Mouse (Mus musculus) T-cell, adult 2 months (primary cell): ENCODE measurements around the gene Sidt2.

Experiments
- DNase-seq: peaks from one replicate; pipeline ENCODE4 v3.0.0; 2022; ENCODE audit warnings: low spot score

Gene Sidt2

DNA sequence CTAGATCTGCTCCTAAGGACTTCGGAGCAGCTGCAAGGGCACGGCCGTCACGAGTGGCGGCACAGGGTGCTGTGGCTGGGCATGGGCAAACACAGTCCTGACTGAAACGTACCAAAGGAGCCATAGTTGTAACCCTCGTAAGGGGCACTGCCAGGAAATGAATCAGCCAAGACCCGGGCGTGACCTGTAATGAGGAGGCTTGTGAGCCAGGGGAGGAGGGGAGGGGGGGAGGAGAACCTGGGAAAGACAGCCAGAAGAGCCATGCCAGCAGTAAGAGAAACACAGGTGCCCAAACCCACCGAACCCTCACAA is 8.2 kb downstream of the Sidt2 start:
- DNase-seq: no peak

- DNase-seq: no peak
Observed at GRCm38 (mm10) chr9:45946182-45946871, 8.7 kb downstream of the Sidt2 start.

GRCm38 (mm10) chr9:45945721-45946120 is 9.3 kb downstream of the Sidt2 start:
- peak; percentile 47 for DNase-seq

- peak; percentile 96 for DNase-seq
Observed at GRCm38 (mm10) chr9:45944506-45945400, 10.3 kb downstream of the Sidt2 start.

- DNase-seq: no peak
Observed at GRCm38 (mm10) chr9:45943628-45944505, 11.2 kb downstream of the Sidt2 start.

GRCm38 (mm10) chr9:45942916-45943315 is 12.1 kb downstream of the Sidt2 start:
- no peak for DNase-seq

DNA sequence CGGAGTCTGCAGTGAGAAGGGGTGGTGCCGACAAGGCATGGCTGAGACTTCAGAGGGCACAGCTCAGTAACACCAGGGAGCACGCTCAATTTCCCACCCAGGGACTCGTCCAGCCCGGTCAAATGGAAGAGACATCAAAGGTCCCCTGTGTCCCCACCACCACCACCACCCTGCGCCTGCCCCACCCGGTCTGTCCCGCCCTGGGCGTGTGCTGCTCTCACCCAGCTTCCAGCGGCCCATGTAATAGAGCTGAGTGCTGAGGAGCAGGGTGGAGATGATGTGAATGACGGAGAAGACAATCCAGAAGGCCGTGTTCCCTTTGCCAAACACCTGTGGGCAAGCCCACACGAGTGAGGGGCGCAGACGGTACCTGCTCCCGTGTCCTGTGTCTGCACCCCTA is 12.6 kb downstream of the Sidt2 start:
- no peak for DNase-seq

- no peak for DNase-seq
Observed at GRCm38 (mm10) chr9:45941329-45941888, 13.6 kb downstream of the Sidt2 start.

- DNase-seq: no peak
Observed at GRCm38 (mm10) chr9:45939794-45940193, 15.3 kb downstream of the Sidt2 start.

DNA sequence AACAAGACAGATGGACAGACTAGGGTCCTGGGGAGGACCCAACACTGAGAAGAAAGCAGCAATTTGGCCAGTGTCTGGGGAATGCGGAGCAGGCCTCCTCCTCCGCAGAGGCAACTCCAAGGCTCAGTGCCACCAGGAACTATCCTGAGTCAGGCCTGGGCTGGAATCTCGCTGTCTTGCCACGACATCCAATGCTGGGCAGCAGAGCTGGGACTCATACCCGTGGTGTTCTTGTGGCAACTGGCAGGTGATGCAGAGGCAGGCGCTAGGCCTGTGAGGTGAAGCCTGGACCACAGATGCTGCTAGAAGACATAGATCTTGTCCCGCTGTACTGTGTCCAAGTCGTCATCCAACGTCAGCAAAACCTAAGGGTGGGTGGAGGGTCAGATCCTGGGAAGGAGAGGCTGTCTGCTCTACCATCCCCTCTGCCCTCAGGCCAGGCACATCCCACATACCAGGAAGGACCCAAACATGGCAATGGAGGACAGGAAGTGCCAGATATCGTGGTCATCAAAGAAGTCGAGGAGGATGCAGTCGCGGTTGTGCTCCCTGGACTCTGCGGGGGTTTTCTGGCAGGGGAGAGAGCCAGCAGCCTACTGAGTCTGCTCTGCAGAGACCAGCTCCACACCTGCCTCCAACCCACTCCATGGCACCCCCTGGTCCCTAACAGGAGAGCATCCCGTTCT is 16.0 kb downstream of the Sidt2 start:
- DNase-seq: no peak

DNA sequence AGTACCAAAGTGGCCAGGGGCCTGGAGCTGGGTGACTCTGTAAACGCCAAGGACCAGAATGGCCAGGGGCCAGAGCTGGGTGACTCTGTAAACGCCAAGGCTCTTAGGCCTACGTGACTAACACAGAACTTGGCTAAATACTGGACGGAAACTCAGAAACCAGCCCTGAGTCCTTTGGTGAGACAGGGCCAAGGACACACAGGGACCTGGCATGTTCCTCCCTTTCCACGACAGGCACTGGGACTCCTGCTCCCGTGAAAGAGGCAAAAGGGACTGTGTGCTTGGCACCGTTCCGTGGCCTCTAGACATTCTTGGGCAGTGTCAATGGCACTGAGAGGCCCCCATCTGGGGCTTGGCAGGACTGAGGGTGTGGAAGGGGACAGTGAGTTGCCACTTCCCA is 17.0 kb downstream of the Sidt2 start:
- no peak for DNase-seq

DNA sequence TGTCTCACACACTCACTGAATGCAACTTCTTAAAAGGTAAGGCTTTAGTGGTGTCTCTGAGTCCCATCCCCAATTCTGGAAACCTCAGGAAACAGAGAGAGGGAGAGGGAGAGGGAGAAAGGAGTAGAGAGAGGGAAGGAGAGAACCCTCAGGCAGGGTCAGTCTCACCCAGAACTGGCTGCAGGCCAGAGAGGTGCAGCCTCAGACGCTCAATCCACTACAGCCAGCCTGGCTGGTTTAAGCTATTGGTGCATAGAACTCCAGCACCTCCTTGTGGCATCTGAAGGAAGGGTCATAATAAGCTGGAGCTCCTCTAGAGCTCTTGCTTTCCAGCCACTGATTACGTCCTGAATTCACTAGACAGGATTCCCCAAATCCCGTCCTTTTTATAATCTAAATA is 18.2 kb downstream of the Sidt2 start:
- peak; percentile 59 for DNase-seq

DNA sequence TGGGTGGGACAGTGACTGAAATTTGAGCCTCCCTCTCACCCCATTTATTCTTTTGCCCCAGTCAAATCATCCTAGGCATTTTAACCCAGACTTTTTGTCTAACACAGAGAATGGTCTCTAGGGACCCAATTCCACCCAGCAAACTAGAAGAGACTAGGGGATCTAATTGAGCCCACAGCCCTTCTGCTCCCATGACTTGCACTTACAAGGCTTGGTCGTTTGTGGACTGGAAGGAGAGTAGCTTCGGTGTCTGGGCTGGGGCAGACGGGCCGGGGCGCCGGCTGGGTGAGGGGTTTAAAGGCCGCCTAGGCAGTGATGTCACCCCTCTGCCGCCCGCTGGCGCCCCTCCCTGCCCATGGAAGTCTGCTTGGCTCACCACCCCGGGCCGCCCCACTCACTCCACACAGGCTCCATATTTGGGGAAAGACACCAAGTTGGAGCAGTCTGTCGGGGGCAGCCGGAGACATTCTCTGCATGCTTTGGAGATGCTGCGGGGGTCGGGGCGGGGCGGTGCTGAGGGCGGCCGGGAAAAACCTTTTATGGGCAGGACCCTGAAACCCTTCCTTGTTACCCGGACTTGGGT is 19.3 kb downstream of the Sidt2 start, which contains the start of gene Tagln:
Gene Tagln, minus strand, starts transcription at position 431 of the 583 bp plus-strand sequence.
- no peak for DNase-seq

GRCm38 (mm10) chr9:45932571-45933415 is 22.3 kb downstream of the Sidt2 start:
- no peak for DNase-seq

DNA sequence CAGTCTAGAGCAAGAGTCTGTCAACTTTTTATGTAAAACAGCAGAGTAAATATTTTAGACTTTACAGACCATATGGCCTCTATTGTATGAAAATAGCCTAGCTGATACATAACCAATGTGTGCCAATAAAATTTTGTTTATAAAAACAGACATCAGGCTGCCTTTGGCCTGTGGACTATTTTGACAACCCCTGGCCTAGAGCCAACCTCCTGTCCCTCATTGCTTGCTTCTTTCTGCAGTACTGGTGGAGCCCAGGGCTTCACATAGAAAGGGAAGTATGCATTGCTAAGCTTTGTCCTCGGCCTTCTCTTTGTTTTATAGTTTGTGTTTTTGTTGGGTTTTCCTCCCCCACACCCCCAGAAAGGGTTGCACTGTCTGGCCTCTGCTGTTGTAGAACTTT is 23.1 kb downstream of the Sidt2 start:
- DNase-seq: no peak

- DNase-seq: no peak
Observed at GRCm38 (mm10) chr9:45929285-45929684, 25.8 kb downstream of the Sidt2 start.

DNA sequence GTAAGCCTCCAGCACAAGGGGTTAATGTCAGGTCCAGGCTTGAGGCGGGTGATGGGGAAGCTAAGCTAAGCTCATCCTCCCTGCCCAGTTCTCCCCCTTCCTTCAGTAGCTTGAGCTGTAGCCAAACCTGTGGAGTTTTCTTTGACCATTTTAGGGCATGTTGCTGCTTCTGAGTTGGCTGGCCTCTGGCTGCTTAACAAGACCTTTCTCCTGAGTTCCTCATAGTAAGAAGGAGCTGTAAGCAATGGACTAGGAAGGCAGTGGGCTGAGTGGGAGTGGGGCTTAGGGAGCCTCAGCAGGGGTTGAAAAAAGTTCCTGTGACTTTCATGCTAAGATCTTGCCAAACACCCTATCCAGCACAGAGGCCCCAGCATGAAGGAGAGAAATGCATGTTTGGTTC is 35.2 kb downstream of the Sidt2 start:
- no peak for DNase-seq

- DNase-seq: no peak
Observed at GRCm38 (mm10) chr9:45917041-45917934, 37.8 kb downstream of the Sidt2 start.

GRCm38 (mm10) chr9:45915659-45916058 is 39.4 kb downstream of the Sidt2 start:
- DNase-seq: no peak
